Mouse (Mus musculus): ENCODE measurements around the gene Ece1.

The Ece1 gene

DNA sequence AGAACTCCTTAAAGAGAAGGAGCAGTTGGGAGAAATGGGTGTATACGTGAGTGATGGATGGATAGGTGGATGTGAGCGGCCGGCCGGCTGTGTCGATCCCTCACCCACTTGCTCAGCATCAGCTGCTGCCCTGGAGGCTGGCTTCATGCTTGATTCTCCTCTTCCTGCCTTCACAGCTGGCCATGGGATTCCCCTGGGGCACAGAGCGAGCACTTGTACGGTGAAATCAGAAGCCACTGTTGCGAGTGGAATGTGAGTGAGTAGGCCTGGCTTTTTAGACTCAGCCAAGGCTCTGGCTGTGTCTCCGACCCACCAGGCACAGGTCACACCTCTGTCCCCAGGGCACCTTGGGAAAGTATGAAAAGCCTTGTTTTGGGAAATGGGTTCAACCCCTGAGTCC is 20.6 kb downstream of the Ece1 start:
- no peak for DNase-seq (ENCODE audit: low read depth)

DNA sequence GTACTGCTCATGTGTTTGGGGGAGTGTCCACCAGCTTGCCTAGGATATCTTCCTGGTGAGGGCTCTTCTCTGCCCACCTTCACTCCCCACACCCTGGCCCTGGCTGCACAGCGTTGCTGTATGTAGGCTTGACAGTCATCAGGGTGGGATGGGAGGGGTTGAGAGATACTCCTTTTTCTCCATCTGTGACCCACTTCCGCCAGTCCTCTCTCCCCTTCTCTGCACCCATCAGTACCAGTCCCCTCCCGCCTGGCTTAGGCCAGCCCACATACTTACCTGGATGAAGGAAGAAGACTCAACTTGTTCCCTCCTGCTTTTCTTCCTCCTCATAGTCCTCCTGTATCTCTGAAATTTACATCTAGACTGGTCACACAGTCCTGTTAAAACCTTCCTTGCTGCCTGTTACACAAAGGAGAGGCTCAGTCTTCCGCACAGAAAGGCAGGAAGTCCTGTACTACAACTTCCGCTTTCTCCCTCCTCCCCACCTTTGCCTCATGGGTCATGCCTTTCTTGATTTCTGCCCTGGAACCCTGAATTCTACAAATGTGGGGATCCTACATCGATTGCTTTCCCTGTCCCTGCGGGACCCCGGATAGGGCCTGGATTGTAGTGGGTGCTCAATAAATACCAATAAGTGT is 21.6 kb downstream of the Ece1 start:
- DNase-seq (ENCODE audit: low read depth): peak; percentile 65

DNA sequence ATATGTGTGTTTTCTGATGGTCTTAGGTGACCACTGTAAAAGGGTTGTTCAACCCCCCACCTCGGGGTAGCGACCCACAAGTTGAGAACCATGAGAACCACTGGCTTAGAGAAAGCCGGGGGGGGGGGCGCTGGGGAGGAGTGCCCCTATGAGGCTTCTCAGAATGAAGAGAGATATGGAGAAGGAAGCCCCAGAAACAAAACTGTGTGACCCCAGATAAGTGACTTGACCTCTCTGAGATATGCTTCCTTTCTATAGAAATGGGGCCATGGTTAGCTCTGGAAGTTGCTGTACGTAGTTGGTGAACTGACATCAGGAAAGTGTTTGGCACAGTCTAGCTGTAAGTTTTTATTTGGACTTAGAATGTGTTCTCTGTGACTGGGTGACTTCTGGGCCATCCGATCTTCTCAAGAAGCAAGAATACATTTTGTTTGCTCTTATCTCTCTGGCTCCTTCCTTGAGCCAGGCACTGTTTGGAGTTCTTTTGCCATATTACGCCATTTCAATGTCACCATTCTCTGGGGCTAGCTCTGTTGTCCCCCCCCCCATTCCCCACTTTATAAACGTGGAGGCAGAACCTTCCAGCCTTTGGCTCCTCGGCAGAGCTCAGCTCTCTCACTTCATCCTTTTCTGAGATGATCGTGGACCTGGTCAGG is 25.4 kb downstream of the Ece1 start:
- DNase-seq (ENCODE audit: low read depth): no peak

DNA sequence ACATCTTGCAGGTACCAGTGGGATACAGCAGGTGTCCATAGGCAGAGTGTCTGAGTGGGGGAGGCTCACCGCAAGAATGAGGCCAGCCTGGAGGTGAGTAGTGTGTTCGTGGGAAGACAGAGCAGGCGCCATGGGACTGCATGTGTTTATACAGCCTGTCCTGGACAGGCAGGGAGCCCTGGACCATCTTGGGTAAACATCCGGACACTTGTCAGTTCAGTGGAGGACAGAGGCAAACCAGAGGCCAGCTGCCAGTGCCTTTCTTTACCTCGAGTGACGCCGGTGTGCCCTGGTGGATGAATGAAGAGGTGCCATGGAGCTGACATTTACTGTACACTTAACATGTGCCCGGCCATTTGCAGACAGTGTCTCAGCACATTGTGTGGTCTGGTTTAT is 26.0 kb downstream of the Ece1 start:
- DNase-seq (ENCODE audit: low read depth): no peak

DNA sequence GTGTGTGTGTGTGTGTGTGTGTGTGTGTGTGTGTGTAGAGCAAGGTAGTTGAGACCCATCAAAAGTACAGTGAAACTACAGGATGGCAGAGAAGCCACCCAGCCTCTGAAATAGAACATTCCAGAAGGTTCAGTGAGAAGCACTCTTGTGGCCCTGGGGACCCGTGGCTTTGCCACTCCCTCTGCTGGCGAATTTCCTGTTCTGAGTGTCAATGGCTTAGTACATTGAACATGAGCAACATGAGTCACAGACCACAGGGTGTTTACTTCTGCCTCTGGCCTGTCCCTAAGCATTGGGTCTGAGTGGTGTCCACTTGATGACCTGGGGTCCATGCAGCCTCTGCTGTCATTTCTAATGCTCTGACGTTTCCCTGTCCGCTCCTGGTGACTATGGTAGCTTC is 28.6 kb downstream of the Ece1 start:
- DNase-seq (ENCODE audit: low read depth): peak; percentile 74

DNA sequence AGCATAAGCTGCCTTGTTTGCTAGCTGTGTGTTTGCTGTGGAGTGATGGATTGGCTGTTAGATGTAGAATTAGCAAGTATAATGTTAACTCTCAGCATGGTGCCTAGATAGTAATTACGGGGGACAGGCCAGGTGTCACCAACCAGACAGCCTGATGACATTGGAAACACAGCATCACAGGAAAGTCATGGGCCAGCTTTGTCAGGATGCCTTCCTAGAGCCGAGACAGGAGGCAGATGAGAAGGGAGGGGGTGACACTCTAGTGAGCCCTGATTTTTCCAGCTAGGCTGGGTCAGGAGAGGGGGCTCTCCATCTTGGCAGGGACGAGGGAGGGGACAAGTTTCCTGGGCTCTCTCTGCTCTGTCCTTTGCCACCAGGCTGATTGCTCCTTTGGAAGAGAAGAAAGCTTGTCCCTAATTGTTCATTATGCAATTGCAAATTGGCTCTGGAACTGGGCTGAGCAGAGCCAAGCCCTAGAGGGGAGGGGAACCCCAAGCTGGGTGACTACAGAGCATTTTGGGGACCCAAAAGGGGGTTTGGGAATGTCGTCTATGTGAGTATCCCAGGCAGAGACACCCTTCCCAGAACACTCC is 29.6 kb downstream of the Ece1 start:
- DNase-seq (ENCODE audit: low read depth): no peak

DNA sequence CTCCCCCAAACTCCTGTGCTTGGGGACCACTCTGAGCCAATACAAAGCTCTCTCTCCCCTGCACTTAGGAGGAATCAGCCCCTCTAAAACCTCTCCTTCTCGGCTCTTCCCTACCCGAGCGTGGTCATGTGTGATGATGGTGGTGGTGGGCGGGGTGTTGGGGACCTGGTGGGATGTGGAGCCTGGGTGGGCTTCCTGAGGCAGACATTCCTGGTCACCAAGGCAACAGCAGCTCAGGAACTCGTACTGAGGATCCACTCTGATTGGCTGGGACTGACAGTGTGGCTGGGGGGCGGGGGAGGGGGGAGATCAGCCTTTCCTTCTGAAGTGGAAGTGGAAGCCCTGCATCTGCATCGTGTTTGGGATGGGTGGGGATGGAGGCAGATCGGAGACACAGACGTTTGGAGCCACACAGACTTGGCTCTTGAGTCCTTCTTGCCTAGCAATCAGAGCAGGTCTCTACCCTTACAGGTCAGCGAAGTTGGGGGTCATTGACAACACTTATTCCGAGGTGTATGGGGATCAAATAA is 30.7 kb downstream of the Ece1 start:
- no peak for DNase-seq (ENCODE audit: low read depth)

DNA sequence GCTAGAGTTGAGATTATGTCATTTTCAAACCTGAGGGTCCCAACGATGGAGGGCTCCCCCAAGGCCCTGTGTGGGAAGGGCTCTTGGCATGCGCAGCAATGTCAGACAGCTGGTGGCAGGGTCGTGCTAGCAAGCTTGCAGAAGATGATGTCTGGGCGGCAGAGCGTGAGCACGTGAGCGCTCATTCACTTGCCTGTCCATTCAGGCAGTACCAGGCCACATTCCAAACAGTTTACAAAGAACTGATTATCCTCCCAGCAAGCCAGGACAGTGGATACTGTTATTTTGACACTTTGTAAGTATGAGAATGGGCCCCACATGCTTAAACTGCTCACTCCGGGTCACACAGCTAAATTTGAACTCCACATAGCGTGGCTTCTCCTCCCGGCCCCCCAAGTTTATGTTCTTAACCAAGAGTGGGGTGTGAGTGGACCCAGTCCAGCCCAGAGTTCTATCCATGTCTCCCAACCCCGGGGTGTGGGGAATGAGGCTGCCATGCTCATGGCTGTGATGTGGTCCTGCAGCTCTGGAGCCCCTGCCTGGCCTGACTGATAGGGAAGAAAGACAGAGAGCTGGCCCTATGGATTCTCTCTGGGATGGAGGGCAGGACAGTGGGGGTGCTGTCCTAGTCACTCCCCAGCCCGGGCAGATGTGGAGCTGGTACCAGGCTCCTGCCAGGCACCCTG is 34.7 kb downstream of the Ece1 start:
- DNase-seq (ENCODE audit: low read depth): no peak

DNA sequence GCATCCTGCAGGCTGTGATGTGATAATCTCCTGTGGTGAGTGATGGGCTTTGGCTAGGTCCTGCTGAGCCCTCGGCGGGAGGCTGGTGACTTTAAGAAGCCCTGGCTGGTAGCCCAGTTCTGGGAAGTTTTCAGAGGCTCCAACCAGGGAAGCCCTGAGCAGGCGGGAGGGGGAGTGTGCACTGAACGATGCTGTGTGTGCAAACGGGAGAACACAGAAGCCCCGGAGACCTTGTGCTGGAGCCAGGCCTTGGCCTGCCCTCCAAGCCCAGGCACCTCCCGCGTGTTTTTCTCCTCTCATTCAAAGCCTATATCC is 35.2 kb downstream of the Ece1 start:
- DNase-seq (ENCODE audit: low read depth): no peak

DNA sequence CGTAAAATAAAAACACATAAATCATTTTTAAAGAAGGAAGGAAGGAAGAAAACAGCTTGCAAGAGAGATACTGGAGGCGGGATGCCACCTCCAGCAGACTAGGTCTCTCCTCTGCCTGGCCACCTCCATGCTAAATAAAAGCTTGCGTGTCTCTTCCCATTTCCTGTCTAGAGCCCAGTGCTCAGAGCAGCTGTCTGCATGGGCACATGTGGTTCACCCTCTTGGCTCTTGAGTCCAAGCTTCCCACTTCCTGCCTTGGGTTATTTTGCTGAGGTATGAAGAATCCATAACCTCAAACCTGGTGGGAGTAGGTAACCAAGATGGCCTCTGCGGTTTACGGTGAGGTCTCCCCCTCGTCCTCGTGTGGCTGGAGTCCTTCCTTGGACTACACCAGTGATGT is 36.5 kb downstream of the Ece1 start:
- DNase-seq (ENCODE audit: low read depth): no peak

DNA sequence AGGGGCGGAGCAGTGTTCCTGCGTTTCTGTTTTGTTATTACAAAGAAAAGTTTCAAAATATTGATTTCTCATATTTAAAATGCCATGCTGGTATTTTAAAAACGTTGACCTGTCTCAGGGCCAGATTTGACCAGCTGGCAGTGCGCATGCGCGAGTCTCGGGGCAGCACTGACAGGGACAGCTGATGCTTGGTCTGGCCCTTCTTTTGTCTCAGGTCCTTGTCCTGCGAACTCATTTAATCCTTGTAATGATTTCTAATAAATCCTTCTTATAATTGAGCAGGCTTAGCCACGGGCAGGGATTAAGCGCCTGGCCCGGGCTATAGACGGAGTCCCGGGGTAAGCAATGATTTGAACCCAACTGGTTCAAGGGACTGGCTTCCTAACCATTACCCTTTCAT is 40.2 kb downstream of the Ece1 start:
- no peak for DNase-seq (ENCODE audit: low read depth)

DNA sequence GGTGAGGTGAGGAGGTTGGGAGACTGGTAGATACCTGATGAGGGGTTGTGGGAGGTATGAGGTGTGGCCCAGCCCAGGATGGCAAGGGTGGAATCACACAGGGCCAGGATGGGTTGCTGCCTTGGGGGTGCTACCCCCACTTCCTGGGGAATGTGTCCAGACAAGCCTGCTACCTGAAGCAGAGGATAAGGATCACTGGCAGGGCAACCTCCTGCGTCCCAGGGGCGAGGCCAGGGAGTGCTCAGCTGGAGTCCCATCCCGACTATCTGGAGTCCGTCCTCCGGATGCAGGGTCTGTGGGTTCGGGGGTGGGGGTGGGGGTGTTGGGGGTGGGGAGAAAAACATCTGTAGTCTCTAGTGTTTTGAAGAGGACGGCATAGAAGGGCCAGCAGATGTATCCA is 40.8 kb downstream of the Ece1 start:
- no peak for DNase-seq (ENCODE audit: low read depth)

DNA sequence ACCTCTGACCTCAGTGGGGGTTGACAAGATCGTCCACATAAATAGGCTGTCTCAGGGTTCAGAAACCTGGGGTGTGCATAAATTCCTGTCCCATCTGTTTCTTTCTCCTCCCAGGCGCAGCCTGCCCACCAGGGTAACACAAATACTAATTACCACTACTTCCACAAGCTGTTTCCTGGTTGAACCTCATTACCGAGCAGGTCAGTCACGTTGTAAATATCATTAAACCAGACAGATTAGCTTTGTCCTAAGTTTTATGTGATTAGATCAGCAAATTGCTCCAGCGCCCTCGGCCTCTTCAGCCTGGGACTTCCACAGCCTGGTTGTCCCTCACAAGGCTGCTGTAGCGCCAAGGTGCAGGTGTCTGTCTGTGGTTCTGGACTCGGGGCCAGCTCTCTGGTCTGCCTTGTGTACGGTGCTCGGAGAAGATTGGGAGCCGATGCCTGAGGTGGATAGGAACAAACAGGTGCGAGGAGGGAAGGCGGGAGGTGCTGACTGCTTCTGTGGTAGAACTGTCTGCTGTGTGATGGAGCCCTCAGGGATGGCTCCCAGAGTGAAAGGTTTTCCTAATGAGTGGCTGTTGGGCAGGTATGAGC is 43.0 kb downstream of the Ece1 start:
- no peak for DNase-seq (ENCODE audit: low read depth)

DNA sequence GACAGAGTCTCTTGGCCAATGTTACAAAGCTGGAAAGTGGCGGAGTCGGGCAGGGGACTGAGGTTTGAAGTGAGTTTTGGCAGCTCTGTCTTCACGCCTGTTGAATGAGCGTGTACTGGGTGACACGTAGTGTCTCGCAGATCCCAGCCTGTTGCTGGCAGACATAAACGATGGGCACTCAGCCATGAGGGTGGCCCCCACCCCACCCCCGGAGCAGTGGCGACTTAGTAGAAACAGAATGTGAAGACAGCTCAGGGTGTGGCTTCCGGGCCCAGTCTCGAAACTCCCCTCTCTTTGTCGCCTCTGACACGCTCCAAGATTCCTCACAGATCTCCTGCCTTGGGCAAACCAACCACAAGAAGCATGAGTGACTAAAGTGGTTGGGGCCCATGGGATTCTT is 45.9 kb downstream of the Ece1 start:
- no peak for DNase-seq (ENCODE audit: low read depth)

DNA sequence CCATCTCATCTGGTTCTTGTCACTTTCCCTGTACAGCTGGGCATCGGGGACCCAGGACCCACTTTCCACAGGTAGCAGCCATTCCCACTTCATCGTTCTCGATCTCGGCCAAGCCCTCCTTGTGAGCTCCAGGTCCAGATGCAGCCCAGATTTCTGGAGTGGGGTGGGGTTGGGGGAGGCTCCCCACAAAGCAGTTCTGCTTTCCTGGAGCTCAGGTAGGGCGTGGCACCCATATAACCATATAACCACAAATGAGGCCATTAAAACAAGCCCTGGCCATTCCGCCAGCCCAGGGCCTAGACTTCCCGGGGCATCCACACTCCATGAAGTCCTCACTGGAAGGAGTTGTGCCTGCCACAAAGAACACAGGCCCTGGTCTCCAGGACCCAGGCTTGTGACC is 46.5 kb downstream of the Ece1 start:
- no peak for DNase-seq (ENCODE audit: low read depth)

DNA sequence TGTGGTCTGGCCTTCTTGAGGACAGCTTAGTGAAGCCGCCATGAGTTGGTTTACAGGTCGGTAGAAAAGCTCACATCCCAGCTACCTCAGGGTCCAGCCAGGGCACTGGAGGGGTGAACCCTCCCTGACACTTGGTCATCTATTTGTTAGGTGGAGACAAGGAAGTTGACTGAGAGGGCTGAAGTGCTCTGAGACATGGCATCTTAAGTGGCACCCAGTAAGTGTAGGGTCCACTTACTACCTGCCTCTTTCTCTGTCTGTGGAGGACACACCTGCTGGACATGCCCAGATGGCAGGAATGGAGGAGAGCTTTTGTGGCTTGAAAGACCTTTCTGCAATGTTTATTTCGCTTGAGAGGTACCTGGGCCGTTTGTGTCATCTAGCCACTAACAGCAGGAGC is 46.9 kb downstream of the Ece1 start:
- DNase-seq (ENCODE audit: low read depth): no peak

DNA sequence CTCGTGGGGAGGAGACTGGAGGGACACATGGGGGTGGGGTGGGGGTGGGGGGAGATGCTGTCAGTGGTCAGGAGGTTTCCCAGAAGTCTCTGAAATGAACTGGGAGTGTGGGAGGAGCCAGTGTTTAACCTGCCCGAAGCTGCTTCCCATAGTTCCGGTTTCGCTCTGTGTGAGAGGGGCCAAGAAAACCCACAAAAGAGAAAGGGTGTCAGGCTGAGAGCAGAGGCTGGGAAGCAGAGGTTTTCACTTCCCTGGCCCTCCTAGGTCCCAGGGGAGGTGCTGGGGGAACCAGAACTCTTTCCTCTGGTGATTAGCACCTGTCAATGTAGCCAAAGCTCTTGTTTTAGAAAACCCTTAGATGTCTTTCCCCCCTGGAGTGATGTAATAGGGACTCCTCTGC is 47.4 kb downstream of the Ece1 start:
- peak; percentile 48 for DNase-seq (ENCODE audit: low read depth)

DNA sequence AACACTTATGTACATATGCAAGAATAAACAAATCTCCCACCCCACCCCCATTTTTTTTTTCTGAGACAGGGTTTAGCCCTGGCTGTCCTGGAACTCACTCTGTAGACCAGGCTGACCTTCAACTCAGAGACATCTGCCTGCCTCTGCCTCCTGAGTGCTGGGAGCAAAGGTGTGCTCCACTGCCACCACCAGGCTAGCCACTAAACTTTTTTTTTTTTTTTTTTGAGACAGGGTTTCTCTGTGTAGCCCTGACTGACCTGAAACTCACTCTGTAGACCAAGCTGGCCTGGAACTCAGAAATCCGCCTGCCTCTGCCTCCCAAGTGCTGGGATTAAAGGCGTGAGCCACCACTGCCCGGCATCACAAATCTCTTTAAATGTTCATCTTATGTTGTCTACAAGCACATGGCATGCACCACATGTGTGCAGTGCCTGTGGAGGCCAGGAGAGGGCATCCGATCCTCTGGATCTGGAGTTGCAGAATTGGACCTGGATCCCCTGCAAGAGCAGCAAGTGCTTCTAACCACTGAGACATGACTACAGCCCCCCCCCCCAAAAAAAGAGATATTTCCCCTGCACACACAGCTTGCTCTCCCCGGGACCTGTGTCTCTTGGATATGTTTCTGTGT is 48.5 kb downstream of the Ece1 start:
- DNase-seq (ENCODE audit: low read depth): peak; percentile 24

DNA sequence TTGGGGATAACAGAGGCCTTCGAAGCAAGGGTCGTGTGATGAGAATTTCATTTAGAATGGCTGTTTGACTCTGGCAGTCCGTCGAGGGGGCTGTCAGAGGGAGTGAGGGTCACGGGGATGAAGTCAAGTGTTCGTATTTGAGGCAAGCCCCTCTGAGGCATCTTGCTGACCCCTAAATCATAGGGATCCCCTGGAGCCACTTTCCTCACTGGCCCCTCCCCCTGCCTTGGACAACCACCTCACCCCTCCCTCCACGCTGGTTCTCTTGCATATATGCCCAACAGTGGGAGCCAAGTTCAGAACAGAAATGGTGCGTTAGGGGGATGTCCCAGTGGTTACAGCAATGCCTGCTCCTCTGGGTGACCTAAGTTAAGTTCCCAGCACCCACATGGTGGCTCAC is 49.6 kb downstream of the Ece1 start:
- no peak for DNase-seq (ENCODE audit: low read depth)

DNA sequence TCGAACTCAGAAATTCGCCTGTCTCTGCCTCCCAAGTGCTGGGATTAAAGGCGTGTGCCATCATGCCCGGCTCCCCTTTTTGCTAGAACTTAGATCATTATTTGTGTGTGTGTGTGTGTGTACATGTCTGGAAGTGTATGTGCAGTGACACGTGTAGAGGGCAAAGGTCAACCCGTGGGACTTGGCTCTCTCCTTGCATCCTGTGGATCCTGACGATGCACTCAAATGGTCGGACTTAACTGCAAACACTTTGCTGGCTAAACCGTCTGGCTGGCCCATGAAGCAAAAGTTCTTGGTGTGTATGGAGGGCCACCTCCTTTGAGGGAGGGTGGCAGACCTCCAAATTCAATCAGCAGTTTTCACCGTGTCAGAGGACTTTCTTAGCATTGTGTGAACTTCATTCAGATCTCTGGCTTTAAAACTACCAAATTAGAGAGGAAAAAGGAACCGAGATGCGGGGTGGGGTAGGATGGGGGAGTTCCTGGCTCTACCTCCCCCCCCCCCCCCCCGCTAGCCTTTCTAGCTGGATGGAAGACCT is 50.8 kb downstream of the Ece1 start:
- DNase-seq (ENCODE audit: low read depth): peak; percentile 16

DNA sequence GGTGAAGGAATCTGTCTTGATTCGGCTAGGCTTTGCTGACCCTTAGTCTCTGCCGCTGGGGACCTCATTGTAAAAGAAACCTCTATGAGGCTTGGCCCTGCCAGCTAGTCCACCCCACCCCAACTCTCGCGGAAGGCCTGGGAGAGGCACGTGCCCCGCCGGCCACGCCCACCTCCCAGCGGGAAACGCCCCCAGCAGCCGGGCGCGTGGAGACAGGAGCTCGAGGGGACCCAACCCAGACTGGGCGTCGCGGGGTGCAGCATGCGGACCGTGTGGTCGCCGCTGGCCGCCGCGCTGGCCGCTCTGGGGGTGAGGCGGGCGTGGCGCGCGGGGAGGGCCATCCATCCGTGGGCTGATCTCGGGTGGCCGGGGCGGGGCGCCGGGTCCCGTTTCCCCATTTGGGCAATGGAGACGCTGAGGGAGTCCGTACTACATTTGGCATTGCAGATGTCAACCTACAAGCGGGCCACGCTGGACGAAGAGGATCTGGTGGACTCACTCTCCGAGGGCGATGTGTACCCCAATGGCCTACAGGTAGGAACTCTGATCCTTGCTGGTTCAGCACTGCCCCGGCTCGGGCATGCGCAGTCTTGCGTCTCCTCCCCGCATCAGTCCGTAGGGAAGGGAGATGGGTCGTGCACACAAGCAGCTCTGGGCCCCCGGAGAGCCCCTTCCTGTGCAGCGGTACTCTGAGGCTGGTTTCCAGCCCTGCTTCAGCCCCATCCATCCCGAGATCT is 51.5 kb downstream of the Ece1 start:
- peak; percentile 65 for DNase-seq (ENCODE audit: low read depth)

All from induced T-regulatory cell, adult 2 months (primary cell).